Mouse (Mus musculus): ENCODE results near the gene Syngr1. TPM values are rescaled to one million over a fixed set of nuclear protein-coding genes. Genes with fewer than 3 reads are reported as not detected.

The Syngr1 gene
- polyA plus RNA-seq, 1 experiment from 2014 or later = 20.7 TPM

DNA sequence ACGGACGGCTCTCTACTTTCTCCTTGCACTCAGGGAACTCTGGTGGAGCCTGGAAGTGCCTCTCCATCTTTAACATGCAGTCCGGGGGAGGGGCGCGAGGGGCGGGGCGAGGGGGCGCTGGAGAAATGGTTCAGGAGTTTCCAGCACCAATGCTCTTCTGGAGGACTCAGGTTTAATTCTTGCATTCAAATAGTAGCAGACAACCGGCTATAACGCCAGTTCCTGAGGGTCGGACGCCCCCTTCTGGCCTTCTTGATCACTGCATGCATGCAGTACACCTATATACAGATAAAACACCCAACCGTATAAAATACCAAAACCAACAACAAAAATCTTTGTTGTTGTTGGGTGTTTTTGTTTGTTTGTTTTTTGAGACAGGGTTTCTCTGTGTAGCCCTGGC is 25.7 kb upstream of the Syngr1 start:
- 14% methylated on average over 13 of the region's 13 CpGs for WGBS
- Histone ChIP-seq H3K27ac (ENCODE audit: low read length) (no peak overlapping the region), H3K4me2 (ENCODE audit: low read depth, low read length) (no peak overlapping the region), H3K36me3 (ENCODE audit: control insufficient read depth, insufficient read depth, low read length) (no peaks in the 10 kb centered on the region), H3K9ac (ENCODE audit: low read length) (no peak overlapping the region), H3K4me1 (replicated peaks; ENCODE audit: control insufficient read depth, insufficient read depth, low read length) (peaks cover 9% of the 10 kb centered on the region), H3K9me3 (ENCODE audit: control insufficient read depth, low read length) (no peaks in the 10 kb centered on the region), H3K27me3 (ENCODE audit: control insufficient read depth, insufficient read depth, low read depth, low read length) (no peaks in the 10 kb centered on the region; the same call in 1 of the 2 replicates), H3K4me3 (ENCODE audit: low read length) (no peak overlapping the region)
- 0 out of 2 replicates have a peak, but pooled peaks have one; percentile 39 for ATAC-seq (ENCODE audit: low read depth)

DNA sequence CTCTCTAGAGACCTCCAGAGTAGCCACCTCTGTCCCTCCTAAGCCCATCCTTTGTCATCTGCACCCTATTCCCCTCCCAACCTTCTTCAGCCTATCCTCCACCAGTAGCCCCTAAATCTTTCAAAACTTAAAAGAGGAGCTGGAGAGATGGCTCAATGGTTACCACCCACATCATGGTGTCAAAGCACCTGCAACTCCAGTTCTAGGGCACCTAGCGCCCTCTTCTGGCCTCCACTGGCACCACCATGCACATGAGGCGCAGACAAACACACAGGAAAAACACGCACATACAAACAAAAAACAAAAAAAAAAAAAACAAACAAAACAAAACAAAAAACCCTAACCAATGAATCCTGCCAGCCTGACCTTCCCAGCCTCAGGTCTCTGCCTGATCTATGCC is 24.6 kb upstream of the Syngr1 start:
- Histone ChIP-seq H3K27ac (ENCODE audit: low read length) (no peak overlapping the region), H3K9me3 (ENCODE audit: control insufficient read depth, low read length) (no peaks in the 10 kb centered on the region), H3K9ac (ENCODE audit: low read length) (no peak overlapping the region), H3K36me3 (ENCODE audit: control insufficient read depth, insufficient read depth, low read length) (no peaks in the 10 kb centered on the region), H3K4me1 (replicated peaks; ENCODE audit: control insufficient read depth, insufficient read depth, low read length) (peaks cover 8% of the 10 kb centered on the region), H3K4me3 (ENCODE audit: low read length) (no peak overlapping the region), H3K27me3 (ENCODE audit: control insufficient read depth, insufficient read depth, low read depth, low read length) (no peaks in the 10 kb centered on the region; the same call in 1 of the 2 replicates), H3K4me2 (ENCODE audit: low read depth, low read length) (no peak overlapping the region)
- no peak for ATAC-seq (ENCODE audit: low read depth)
- WGBS = 55% methylated on average over 3 of the region's 3 CpGs

DNA sequence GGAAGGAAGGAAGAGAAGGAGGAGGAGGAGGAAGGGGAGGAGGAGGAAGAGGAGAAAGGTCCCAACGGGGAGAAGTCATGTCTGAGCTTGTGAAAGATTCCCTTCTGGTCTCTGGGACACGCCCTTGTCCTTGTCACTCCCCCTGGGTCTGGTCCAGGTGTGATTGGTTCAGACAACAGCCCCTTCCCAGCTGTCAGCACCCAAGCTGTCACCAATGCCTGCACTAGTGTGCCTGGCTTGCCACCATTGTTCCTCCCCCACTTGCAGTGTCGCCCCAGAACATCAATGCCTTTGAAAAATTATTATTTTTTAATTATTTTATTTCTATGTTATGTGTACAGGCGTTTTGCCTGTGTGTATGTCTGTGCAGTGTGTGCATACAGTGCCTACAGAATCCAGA is 22.0 kb upstream of the Syngr1 start:
- 39% methylated on average over 4 of the region's 4 CpGs for WGBS
- Histone ChIP-seq H3K9ac (ENCODE audit: low read length) (no peak overlapping the region), H3K4me1 (replicated peaks; ENCODE audit: control insufficient read depth, insufficient read depth, low read length) (no peaks in the 10 kb centered on the region; the same call in 1 of the 2 replicates), H3K9me3 (ENCODE audit: control insufficient read depth, low read length) (no peaks in the 10 kb centered on the region), H3K27ac (ENCODE audit: low read length) (no peak overlapping the region), H3K4me3 (ENCODE audit: low read length) (no peak overlapping the region), H3K4me2 (ENCODE audit: low read depth, low read length) (no peak overlapping the region), H3K36me3 (ENCODE audit: control insufficient read depth, insufficient read depth, low read length) (no peaks in the 10 kb centered on the region), H3K27me3 (ENCODE audit: control insufficient read depth, insufficient read depth, low read depth, low read length) (no peaks in the 10 kb centered on the region)
- no peak for ATAC-seq (ENCODE audit: low read depth)

DNA sequence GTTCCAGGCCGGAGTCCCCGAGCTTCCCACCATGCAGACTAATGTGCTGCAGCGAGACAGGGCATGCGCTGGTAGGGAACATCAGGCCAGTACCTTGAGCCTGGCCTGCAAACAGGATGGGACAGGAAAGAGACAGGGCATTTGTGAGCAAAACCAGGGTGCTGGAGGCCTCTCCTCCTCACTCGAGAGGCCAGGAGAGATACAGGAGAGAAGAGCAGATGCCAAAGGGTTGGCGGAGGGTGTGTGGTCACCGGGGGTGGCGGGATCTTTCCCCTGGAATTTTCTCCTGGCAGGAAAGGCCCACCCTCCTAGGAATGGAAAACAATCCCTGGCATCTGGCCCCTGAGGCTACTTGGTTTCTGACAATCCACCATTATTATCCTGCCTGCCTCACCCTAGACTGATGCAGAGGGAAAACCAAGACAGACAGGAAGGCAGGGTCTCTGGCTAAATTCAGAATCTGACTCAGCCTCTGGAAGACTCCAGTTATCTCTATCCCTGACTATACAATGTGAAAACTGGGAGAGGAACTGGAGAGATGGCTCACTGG is 21.0 kb upstream of the Syngr1 start:
- 0 out of 2 replicates have a peak overlapping the region, but pooled peaks have one; percentile 21 for H3K27ac ChIP-seq (ENCODE audit: low read length)
- ATAC-seq (ENCODE audit: low read depth) = no peak
- WGBS = 50% methylated on average over 8 of the region's 8 CpGs
- no peaks in the 10 kb centered on the region for H3K27me3 ChIP-seq (ENCODE audit: control insufficient read depth, insufficient read depth, low read depth, low read length)
- H3K9me3 ChIP-seq (ENCODE audit: control insufficient read depth, low read length) = no peaks in the 10 kb centered on the region
- H3K36me3 ChIP-seq (ENCODE audit: control insufficient read depth, insufficient read depth, low read length) = no peaks in the 10 kb centered on the region
- H3K9ac ChIP-seq (ENCODE audit: low read length) = no peak overlapping the region
- H3K4me1 ChIP-seq (replicated peaks; ENCODE audit: control insufficient read depth, insufficient read depth, low read length) = no peaks in the 10 kb centered on the region; the same call in 1 of the 2 replicates
- H3K4me2 ChIP-seq (ENCODE audit: low read depth, low read length) = no peak overlapping the region
- H3K4me3 ChIP-seq (ENCODE audit: low read length) = no peak overlapping the region

DNA sequence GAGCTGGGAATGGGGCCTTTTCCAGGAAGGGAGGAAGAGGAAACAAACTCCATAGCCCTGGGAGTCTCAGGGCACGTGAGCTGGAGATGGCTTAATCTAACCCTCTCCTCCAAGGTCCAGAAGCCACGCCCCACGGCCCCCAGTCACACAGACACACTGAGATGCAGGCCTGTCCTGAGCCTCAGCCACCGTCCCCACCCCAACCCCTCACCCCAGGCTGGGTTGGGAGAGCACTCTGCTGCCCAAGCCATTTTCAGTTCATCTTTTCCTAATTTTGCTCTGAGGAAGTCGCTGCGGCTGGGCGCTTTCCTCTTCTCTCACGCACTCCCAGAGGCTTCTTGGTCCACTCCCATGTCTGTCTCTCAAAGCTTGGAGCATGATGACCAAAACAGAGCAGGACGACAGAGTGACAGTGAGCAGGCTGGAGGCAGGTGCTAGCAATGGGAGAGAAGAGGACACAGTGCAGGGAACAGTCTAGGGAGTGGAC is 19.1 kb upstream of the Syngr1 start:
- Histone ChIP-seq H3K27me3 (ENCODE audit: control insufficient read depth, insufficient read depth, low read depth, low read length) (no peaks in the 10 kb centered on the region), H3K27ac (ENCODE audit: low read length) (no peak overlapping the region), H3K9ac (ENCODE audit: low read length) (no peak overlapping the region), H3K4me2 (ENCODE audit: low read depth, low read length) (no peak overlapping the region), H3K4me3 (ENCODE audit: low read length) (no peak overlapping the region), H3K4me1 (replicated peaks; ENCODE audit: control insufficient read depth, insufficient read depth, low read length) (no peaks in the 10 kb centered on the region; the same call in 1 of the 2 replicates), H3K9me3 (ENCODE audit: control insufficient read depth, low read length) (no peaks in the 10 kb centered on the region), H3K36me3 (ENCODE audit: control insufficient read depth, insufficient read depth, low read length) (no peaks in the 10 kb centered on the region)
- 47% methylated on average over 9 of the region's 9 CpGs for WGBS
- no peak for ATAC-seq (ENCODE audit: low read depth)

DNA sequence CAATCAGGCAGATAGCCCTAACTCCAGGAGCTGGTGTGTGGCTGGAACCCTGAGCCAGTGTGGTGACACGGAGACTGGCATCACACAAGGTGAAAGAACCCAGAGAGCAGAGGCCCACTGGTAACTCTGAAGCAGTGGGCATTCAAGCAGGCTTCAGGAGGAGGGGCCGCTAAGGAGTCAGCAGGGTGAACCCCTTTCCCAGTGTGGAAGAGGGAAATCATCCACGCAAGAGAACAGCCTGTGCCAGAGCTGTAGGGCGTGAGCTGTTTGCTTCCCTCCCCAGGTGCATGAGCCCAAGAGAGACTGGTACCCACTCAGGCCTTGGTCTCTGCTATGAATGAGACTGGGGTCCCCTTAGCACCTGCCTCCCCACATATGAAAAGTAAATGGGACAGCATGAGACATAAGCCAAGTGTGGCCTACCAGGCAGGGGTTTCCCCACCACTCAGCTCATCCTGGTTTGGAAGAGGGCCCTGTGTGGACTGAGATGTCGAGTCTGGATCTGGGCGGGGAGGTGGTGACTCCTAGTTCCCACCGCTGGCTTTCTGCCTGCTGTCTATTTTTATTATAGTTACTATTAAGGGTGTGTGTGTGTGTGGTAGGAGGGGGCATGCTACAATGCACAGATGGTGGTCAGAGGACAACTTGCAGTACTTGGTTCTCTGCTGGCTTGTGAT is 18.4 kb upstream of the Syngr1 start:
- no peak overlapping the region for H3K4me3 ChIP-seq (ENCODE audit: low read length)
- no peaks in the 10 kb centered on the region for H3K27me3 ChIP-seq (ENCODE audit: control insufficient read depth, insufficient read depth, low read depth, low read length)
- H3K9me3 ChIP-seq (ENCODE audit: control insufficient read depth, low read length) = no peaks in the 10 kb centered on the region
- H3K36me3 ChIP-seq (ENCODE audit: control insufficient read depth, insufficient read depth, low read length) = peaks cover 5% of the 10 kb centered on the region
- WGBS = 69% methylated on average over 7 of the region's 7 CpGs
- no peak overlapping the region for H3K4me2 ChIP-seq (ENCODE audit: low read depth, low read length)
- no peak overlapping the region for H3K9ac ChIP-seq (ENCODE audit: low read length)
- H3K27ac ChIP-seq (ENCODE audit: low read length) = no peak overlapping the region
- no peak for ATAC-seq (ENCODE audit: low read depth)
- no peaks in the 10 kb centered on the region; the same call in 1 of the 2 replicates for H3K4me1 ChIP-seq (replicated peaks; ENCODE audit: control insufficient read depth, insufficient read depth, low read length)

DNA sequence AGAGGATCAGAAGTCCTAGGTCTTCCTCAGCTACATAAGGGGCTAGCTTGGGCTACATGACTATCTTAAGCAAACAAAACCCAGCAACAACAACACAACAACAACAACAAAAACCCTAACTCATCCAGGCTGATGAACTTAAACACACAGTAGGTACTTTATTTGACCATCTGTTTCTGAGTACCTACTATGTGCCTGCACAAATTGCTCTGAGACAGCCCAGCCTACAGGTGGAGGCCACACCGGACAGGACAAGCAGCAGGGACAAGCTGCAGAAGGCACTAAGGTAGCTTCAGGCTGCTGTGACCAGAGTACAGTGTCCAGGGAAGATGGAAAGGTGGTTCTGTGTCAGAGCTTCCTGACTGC is 17.9 kb upstream of the Syngr1 start:
- no peak overlapping the region for H3K27ac ChIP-seq (ENCODE audit: low read length)
- 89% methylated on average over 1 of the region's 1 CpGs for WGBS
- no peaks in the 10 kb centered on the region for H3K27me3 ChIP-seq (ENCODE audit: control insufficient read depth, insufficient read depth, low read depth, low read length)
- peaks cover 10% of the 10 kb centered on the region for H3K36me3 ChIP-seq (ENCODE audit: control insufficient read depth, insufficient read depth, low read length)
- no peak overlapping the region for H3K9ac ChIP-seq (ENCODE audit: low read length)
- no peak overlapping the region for H3K4me2 ChIP-seq (ENCODE audit: low read depth, low read length)
- H3K4me1 ChIP-seq (replicated peaks; ENCODE audit: control insufficient read depth, insufficient read depth, low read length) = no peaks in the 10 kb centered on the region; the same call in 1 of the 2 replicates
- H3K9me3 ChIP-seq (ENCODE audit: control insufficient read depth, low read length) = no peaks in the 10 kb centered on the region
- H3K4me3 ChIP-seq (ENCODE audit: low read length) = no peak overlapping the region
- ATAC-seq (ENCODE audit: low read depth) = no peak

DNA sequence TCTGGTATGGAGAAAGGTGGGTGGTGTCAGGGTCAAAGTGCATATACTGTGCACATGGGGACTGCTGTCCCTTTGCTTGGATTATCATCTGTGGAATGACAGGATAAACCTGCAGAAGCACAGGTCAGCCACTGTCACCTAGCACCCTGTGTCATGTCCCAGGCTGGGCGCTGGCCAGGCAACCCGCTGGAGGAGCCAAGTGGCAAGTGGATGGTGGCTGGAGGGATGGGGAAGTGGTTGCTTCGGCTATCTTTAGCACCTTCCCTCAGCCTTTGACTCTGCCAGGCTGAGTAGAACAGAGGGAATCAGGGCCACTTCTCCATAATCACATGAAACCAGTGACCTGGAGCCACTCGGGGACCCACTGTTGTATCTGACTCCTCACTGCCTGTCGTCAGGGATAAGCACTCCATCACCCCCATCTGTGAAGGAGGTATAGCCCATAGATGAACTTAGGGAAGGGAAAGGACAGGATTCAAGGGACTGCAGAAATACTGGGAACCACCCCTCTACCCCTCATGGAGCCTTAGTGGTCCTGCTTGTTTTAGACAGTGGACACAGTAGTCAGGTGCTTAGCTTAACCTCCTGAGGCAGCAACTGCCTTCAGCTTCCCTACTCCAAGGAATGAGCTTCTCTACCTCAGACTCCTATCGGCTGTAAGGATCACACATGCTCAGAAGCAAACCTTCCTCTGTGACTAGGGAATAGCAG is 16.3 kb upstream of the Syngr1 start:
- no peak overlapping the region for H3K27ac ChIP-seq (ENCODE audit: low read length)
- no peak overlapping the region for H3K9ac ChIP-seq (ENCODE audit: low read length)
- 53% methylated on average over 6 of the region's 6 CpGs for WGBS
- no peak for ATAC-seq (ENCODE audit: low read depth)
- H3K4me3 ChIP-seq (ENCODE audit: low read length) = no peak overlapping the region
- H3K4me2 ChIP-seq (ENCODE audit: low read depth, low read length) = no peak overlapping the region
- no peaks in the 10 kb centered on the region for H3K27me3 ChIP-seq (ENCODE audit: control insufficient read depth, insufficient read depth, low read depth, low read length)
- H3K9me3 ChIP-seq (ENCODE audit: control insufficient read depth, low read length) = no peaks in the 10 kb centered on the region
- H3K4me1 ChIP-seq (replicated peaks; ENCODE audit: control insufficient read depth, insufficient read depth, low read length) = peaks cover under 1% of the 10 kb centered on the region
- peaks cover 25% of the 10 kb centered on the region for H3K36me3 ChIP-seq (ENCODE audit: control insufficient read depth, insufficient read depth, low read length)

DNA sequence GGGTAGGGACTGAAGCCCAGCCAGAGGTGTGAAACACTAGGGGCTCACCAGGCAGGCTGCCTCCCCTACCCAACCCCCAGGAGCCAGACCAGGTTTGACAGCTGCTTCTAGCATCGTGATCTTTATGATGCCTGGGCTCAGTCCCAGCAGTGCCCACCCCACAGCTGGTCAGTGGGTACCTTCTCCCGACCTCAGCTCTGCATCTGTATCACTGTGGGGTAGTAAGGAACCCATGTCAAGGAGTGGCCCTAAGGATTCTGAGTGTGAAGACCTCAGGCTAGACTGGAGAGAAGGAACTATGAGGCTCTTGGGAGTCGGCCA is 15.8 kb upstream of the Syngr1 start:
- ATAC-seq (ENCODE audit: low read depth) = no peak
- Histone ChIP-seq H3K9me3 (ENCODE audit: control insufficient read depth, low read length) (no peaks in the 10 kb centered on the region), H3K4me3 (ENCODE audit: low read length) (no peak overlapping the region), H3K27me3 (ENCODE audit: control insufficient read depth, insufficient read depth, low read depth, low read length) (no peaks in the 10 kb centered on the region), H3K36me3 (ENCODE audit: control insufficient read depth, insufficient read depth, low read length) (peaks cover 30% of the 10 kb centered on the region), H3K27ac (ENCODE audit: low read length) (no peak overlapping the region), H3K4me1 (replicated peaks; ENCODE audit: control insufficient read depth, insufficient read depth, low read length) (peaks cover 4% of the 10 kb centered on the region), H3K4me2 (ENCODE audit: low read depth, low read length) (no peak overlapping the region), H3K9ac (ENCODE audit: low read length) (no peak overlapping the region)
- 31% methylated on average over 3 of the region's 3 CpGs for WGBS

All from lung, embryonic 16.5 days (tissue).